Mouse (Mus musculus) retina, adult 2 months (tissue): ENCODE measurements at regions not wholly inside any gene's neighbourhood (a gene's known extent, or its start where the extent isn't known, plus 50 kb on each side); places are given as distances from the start of the nearest gene placed in this dataset.

Experiments used
- DNase-seq: peaks from one replicate; pipeline ENCODE4 v3.0.0-alpha.2; 2012; ENCODE audit warnings: low read depth, low spot score

DNA sequence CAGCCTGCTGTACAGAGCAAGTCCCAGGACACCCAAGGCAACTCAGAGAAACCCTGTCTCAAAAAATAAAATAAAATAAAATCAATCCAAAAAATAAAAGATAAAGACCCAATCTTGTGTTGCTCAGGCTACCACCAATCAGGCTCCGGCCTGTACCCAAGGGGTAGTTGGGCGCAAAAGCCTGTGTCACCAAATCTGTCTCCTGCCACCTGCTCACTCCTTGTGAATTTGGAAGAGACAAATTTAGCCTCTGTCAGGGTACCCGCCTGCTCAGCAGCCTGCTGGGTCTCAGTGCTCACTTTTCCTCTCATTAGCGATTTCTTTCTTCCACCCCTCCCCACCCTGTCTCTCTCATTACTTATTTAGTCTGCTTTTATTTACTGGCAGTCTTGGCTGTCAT lies 54.6 kb downstream of the Sox4 start:
- no peak for DNase-seq

DNA sequence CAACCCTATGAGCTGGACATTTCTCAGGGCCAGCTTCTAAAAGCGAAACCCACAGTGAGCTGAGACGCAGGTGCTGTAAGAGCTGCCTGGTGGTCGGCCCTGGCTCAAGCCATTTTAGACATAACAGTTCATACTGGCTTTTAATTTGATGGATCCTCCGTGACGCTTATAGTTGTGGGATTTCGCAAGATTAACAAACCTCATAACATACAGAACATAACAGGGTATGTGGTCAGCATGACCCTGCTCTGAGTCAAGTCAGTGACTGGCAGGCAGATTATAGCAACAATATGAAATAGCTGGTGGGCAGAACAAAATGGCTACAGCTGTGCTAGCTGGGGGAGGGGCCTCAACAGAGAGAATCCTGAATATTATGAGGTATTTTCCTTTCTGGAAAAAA lies 60.6 kb downstream of the Sox4 start:
- DNase-seq, result no peak

DNA sequence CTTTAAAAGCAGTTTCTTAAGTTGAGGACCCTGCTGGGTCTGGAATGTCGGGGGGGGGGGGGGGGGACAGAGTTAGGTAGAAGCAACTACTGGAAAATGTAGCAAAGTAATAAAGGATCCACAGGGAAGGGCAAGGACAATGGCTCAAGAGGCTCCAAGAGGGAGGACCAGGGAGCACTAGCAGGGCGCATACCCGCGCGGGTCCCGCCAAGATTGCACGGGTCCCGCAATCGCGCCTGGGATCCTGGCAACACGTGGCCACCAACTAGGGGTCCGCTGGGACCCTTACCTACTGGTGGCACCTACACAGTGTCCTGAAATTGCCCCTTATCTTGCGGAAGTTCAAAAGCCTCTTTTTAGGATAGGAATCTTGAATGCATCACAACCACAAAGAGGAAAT lies 66.4 kb downstream of the Sox4 start:
- no peak for DNase-seq

- DNase-seq, result no peak
Measured at GRCm38 (mm10) chr13:28886691-28887090, 66.8 kb downstream of the Sox4 start.

- DNase-seq, result no peak
Measured at GRCm38 (mm10) chr13:28885083-28886037, 68.2 kb downstream of the Sox4 start.

DNA sequence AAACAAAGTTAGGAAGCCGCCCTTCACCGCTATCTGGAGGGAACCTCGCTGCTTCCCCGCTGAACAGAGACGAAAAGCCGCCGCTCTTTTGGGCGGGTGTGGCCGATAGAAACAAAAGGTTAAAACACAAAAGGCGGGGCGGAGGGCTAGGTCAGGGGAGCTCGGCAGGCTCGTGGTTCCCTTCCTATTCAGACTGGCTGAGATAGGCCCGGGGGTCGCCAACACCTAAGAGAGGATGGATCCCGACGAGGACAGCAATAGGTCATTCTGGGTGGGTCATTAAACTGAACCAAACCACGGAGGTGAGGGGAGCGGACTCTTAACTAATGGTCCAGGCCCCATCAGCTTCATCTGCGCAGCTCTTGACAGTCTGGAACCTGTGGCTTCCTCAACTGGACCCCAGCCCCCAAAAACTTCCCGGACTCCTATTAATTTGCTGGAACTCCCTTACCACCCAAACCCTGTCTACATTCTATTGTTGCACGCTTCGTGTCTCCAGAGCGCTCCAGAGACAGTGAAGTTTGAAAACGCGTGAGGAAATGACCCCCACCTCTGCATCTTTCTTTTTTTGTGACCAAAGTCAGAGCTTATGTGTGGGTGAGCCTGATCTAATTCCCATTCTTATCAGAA lies 69.2 kb downstream of the Sox4 start:
- DNase-seq, result no peak

DNA sequence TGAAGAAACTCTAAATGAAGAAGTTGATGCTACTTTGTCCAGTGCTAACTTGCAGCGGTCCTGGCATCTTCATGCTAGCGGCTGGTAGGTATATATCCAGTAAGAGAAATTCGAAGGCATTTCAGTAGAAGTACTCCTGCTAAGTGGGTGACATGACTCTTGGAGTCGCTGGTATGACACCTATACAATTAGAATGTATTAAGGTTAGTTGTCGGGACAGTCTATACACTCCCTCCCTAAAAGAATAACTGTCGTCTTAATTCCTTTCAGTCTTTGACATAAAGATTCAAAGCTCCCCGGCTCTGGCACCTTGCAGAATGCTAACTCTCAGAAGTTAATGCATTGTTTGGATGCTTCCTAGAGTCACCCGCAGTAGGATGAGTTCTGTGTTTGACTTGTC lies 70.1 kb downstream of the Sox4 start:
- DNase-seq, result no peak

GRCm38 (mm10) chr13:28880888-28881287 lies 72.6 kb downstream of the Sox4 start:
- DNase-seq, result no peak

- no peak for DNase-seq
Measured at GRCm38 (mm10) chr13:28878692-28879091, 74.8 kb downstream of the Sox4 start.

DNA sequence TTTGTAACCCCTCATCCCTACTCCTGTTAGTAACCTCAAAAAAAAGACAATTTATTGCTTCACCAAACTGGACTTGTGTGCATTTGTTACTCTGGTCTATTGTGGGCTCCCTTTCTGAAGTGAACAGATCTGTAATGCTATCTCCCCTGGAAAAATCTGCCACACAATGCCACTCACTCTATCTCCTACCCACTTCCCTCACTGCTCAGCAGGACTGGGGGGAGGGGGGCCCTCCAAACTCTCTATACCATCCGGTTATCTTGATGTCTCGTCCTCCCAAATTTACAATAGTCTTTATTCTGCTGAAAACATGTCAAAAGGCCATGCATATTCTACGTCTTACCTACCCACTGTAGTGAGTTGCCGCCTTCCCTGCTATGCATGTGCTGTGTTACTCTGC lies 76.7 kb downstream of the Sox4 start:
- DNase-seq, result no peak

DNA sequence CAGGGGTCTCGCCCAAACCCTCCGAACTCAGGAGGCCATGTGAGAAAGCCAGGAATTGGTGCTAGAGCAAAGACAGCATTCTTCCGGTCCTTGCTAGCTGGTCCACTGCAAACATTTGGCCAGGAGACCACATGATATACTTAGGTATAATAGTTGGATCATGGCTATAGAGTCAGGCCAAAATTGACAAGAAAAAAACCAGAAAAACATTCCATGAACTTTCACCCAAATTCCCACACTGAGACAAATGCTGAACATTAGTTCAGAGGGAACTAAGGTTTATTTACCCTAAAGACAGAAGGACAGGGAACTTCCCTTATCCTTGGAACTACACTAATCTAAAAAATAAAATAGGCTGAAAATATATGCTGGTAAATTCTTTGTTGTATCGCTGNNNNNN lies 82.8 kb downstream of the Sox4 start:
- no peak for DNase-seq

GRCm38 (mm10) chr13:28867210-28867609 lies 86.3 kb downstream of the Sox4 start:
- no peak for DNase-seq

- no peak for DNase-seq
Measured at GRCm38 (mm10) chr13:28866686-28867085, 86.8 kb downstream of the Sox4 start.

GRCm38 (mm10) chr13:28860601-28861000 lies 92.9 kb downstream of the Sox4 start:
- DNase-seq, result no peak

DNA sequence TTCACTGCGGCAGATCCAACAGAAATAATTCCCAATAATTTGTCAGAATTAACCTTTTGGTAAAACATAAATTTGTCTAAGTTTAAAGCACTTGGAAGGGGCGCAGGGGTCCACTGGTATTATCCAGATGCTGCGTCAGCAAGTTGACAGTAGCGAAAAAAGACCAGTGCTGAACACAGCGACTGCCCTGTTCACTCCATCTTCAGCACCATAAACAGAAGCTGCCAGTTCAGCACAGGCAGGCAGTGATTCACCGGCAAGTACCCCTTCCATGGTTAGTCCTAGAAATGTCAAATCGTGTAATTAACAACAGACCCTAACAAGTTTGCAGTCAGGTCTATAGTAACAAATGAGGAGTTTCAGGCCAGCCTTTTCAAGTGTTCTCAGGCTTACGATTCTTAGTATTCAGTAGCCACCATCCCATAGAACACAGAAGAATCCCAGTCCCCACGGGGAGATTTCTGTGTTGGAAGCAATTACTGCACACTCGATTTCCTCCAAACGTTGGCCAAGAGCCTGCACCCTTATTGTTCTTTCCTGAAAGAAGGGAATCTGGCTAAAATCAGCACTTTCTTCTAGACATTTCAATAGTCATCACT lies 93.6 kb downstream of the Sox4 start:
- DNase-seq, result no peak

GRCm38 (mm10) chr13:28858001-28858400 lies 95.5 kb downstream of the Sox4 start:
- DNase-seq, result no peak

GRCm38 (mm10) chr13:28857201-28857600 lies 96.3 kb downstream of the Sox4 start:
- DNase-seq, result no peak

- DNase-seq, result no peak
Measured at GRCm38 (mm10) chr13:28856472-28856871, 97.0 kb downstream of the Sox4 start.

- DNase-seq, result no peak
Measured at GRCm38 (mm10) chr13:28854247-28854646, 99.3 kb downstream of the Sox4 start.

GRCm38 (mm10) chr13:28848305-28848704 lies 105.2 kb downstream of the Sox4 start:
- DNase-seq, result no peak

- no peak for DNase-seq
Measured at GRCm38 (mm10) chr13:28847478-28847877, 106.0 kb downstream of the Sox4 start.

DNA sequence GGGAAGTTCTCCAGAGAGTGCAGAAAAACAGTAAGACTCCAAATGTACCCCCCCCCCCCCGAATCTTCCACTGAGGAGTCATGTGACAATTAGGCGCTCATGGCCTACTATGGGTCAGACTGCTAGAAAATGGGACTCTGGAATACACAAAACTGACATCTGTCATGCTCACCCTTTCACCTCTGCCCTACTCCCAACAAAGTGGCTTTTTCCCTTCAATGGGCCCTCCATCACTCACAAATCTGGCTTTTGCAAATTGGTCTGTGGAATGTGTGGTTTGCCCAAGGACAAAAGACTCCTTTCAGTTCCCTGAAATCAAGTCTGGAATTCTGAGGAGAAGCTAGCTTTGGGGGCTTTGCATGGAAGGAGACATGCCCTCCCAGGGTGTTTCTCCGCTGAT lies 109.0 kb downstream of the Sox4 start:
- no peak for DNase-seq

DNA sequence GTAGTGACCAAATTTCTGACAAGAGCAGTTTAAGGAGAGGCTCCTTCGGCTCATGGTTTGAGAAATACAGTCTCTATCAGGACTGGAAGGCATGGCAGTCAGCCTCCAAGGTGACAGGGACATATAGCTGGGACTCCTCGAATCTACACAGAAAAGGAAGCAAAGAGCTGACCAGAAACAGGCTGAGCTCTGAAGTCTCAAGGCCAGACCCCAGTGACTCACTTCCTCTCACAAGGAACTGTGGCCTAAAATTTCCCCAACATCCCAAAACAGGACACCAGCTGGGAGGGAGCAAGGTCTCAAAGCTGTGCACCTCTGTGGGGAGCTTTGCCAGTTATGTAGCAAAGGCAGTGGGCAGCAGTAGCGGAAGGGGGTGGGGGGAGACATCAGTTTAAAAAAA lies 110.7 kb downstream of the Sox4 start:
- no peak for DNase-seq
